In genomic region chr8:113691622-113692343, GRCm38 (mm10) we compare ENCODE assay signal across 16 mouse cellular contexts. TPM values are rescaled to one million over a fixed set of nuclear protein-coding genes. Genes with fewer than 3 reads are reported as not detected.
DNase-seq lines count a peak whose midpoint lies in the region; ATAC-seq and TF ChIP-seq lines count a peak whose summit lies in the region.
"Had no signal": no experiment of that assay in that cellular context is flagged by ENCODE, and none has a peak within 500 bp of the region (broad histone marks: within the 10 kb centered on the region; RNA-seq: fewer than 3 reads in every experiment).

No protein-coding gene starts in this region.

- peak; percentile 28 to 46 for DNase-seq in layer of hippocampus, postnatal 10 days (ENCODE audit: low spot score in 2 of 2)
- no peak for DNase-seq in layer of hippocampus, adult 2 months (ENCODE audit: low spot score in 2 of 2)
- DNase-seq in brain, embryonic 14.5 days (ENCODE audit: low read depth), result peak; percentile 71
- DNase-seq in cerebellum, adult 9-10 months, result peak; percentile 24
- peak; percentile 40 for DNase-seq in limb, embryonic 10.5 days (ENCODE audit: low spot score)
- no peak for DNase-seq in left cerebral cortex, adult 11 months (ENCODE audit: low spot score)
- no peak for DNase-seq in liver, postnatal 0 days
- DNase-seq in kidney, postnatal 14 days, result no peak
- DNase-seq: heart, adult 2 months; heart, postnatal 36 days; kidney, adult 8-10 months; thymus, postnatal 4 days had no signal

- no peak overlapping the region for H3K9ac ChIP-seq in liver, postnatal 0 days (replicated peaks)
- H3K9ac ChIP-seq: embryonic facial prominence, embryonic 15.5 days had no signal

- TF ChIP-seq POLR2A in brain, embryonic 14.5 days (IDR thresholded peaks at IDR 0.05; ENCODE audit: borderline replicate concordance, extremely low read depth, insufficient read depth, insufficient read length, poor library complexity, severe bottlenecking), result no peak

- no peak overlapping the region for H3K4me3 ChIP-seq in layer of hippocampus, adult 2 months
- no peak overlapping the region for H3K4me3 ChIP-seq in limb, embryonic 10.5 days
- H3K4me3 ChIP-seq in liver, postnatal 0 days (ENCODE audit: low read depth, low read length), result no peak overlapping the region
- H3K4me3 ChIP-seq: embryonic facial prominence, embryonic 15.5 days; heart, adult 2 months; megakaryocyte, embryonic 14.5 days had no signal

- no peaks in the 10 kb centered on the region for H3K36me3 ChIP-seq in limb, embryonic 10.5 days
- no peaks in the 10 kb centered on the region for H3K36me3 ChIP-seq in liver, postnatal 0 days (replicated peaks; ENCODE audit: insufficient read depth, low read length)
- H3K36me3 ChIP-seq: embryonic facial prominence, embryonic 15.5 days had no signal

- no peak for ATAC-seq in liver, postnatal 0 days

- peaks cover 25% of the 10 kb centered on the region for H3K4me1 ChIP-seq in limb, embryonic 10.5 days
- no peaks in the 10 kb centered on the region for H3K4me1 ChIP-seq in liver, postnatal 0 days (ENCODE audit: insufficient read depth)
- H3K4me1 ChIP-seq: megakaryocyte, embryonic 14.5 days had no signal

- no peak for TF ChIP-seq EP300 in liver, postnatal 0 days (IDR thresholded peaks at IDR 0.05; ENCODE audit: low read depth)

- no peak overlapping the region for H3K27ac ChIP-seq in layer of hippocampus, adult 2 months
- H3K27ac ChIP-seq in limb, embryonic 10.5 days, result peak overlapping the region; percentile 48
- H3K27ac ChIP-seq in liver, postnatal 0 days (ENCODE audit: low read depth), result no peak overlapping the region
- H3K27ac ChIP-seq: embryonic facial prominence, embryonic 15.5 days; heart, adult 2 months had no signal

- 66% methylated on average over 14 of the region's 14 CpGs for WGBS in limb, embryonic 10.5 days
- 76% methylated on average over 14 of the region's 14 CpGs for WGBS in liver, postnatal 0 days (ENCODE audit: insufficient replicate concordance)

- H3K9me3 ChIP-seq in limb, embryonic 10.5 days (replicated peaks), result no peaks in the 10 kb centered on the region
- no peaks in the 10 kb centered on the region for H3K9me3 ChIP-seq in liver, postnatal 0 days (ENCODE audit: low read length)
- H3K9me3 ChIP-seq: embryonic facial prominence, embryonic 15.5 days had no signal

- no peak for TF ChIP-seq CTCF in layer of hippocampus, adult 2 months (conservative IDR thresholded peaks at IDR 0.05)
- no peak for TF ChIP-seq CTCF in brain, embryonic 14.5 days (IDR thresholded peaks at IDR 0.05; ENCODE audit: borderline replicate concordance, extremely low read depth, insufficient read depth, insufficient read length)
- no peak for TF ChIP-seq CTCF in liver, postnatal 0 days (IDR thresholded peaks at IDR 0.05; ENCODE audit: low read depth)

- H3K4me2 ChIP-seq in liver, postnatal 0 days (ENCODE audit: low read depth, low read length), result no peak overlapping the region
- H3K4me2 ChIP-seq: embryonic facial prominence, embryonic 15.5 days; liver, embryonic 11.5 days had no signal

- no peaks in the 10 kb centered on the region for H3K27me3 ChIP-seq in limb, embryonic 10.5 days (ENCODE audit: low read depth, poor library complexity, severe bottlenecking)
- H3K27me3 ChIP-seq in liver, postnatal 0 days (ENCODE audit: insufficient read depth, low read length), result no peaks in the 10 kb centered on the region
- H3K27me3 ChIP-seq: embryonic facial prominence, embryonic 15.5 days; megakaryocyte, embryonic 14.5 days had no signal

RNA-seq across cellular contexts. Expression of gene Syce1l, which starts 48.8 kb away (rescaled TPM):
- total RNA-seq in layer of hippocampus, postnatal 10 days (2021), result under 1 TPM; 0.62 to 0.85 TPM
- total RNA-seq in layer of hippocampus, adult 2 months (2021), result under 1 TPM; 0.69 TPM
- 0.43 and 0.55 TPM in 2 replicates for polyA plus RNA-seq in brain, embryonic 14.5 days (2012; rRNA removed)
- polyA plus RNA-seq in limb, embryonic 10.5 days (2016; fragmentation: Nextera tagmentation; extraction: Ambion mirVana), result not detected in 2 replicates
- not detected in 2 replicates for polyA plus RNA-seq in liver, postnatal 0 days (2015; fragmentation: Nextera tagmentation; extraction: Ambion mirVana)
- total RNA-seq: adrenal gland, adult 18-20 months; heart, adult 2 months; heart, postnatal 36 days had no signal
- polyA plus RNA-seq: embryonic facial prominence, embryonic 15.5 days; heart, adult 2 months; liver, embryonic 11.5 days had no signal

RNA-seq across cellular contexts. Expression of gene Mon1b, which starts 56.4 kb away (rescaled TPM):
- total RNA-seq in layer of hippocampus, postnatal 10 days (2021), result 10 to 100 TPM; 20.3 to 22.6 TPM
- 10 to 100 TPM; 23.7 to 23.9 TPM for total RNA-seq in layer of hippocampus, adult 2 months (2021)
- polyA plus RNA-seq in brain, embryonic 14.5 days (2012; rRNA removed), result 5.2 and 11.0 TPM in 2 replicates
- polyA plus RNA-seq in limb, embryonic 10.5 days (2016; fragmentation: Nextera tagmentation; extraction: Ambion mirVana), result 7.4 and 7.7 TPM in 2 replicates
- polyA plus RNA-seq in liver, postnatal 0 days (2015; fragmentation: Nextera tagmentation; extraction: Ambion mirVana), result 1.4 and 1.6 TPM in 2 replicates

Comparison
In these comparisons a context has a peak if more than half of its experiments do, and no peak if none do; other contexts are left out.
1. DNase-seq: peak in layer of hippocampus, postnatal 10 days (2 of 2), brain, embryonic 14.5 days (single experiment), cerebellum, adult 9-10 months (single experiment) and limb, embryonic 10.5 days (single experiment); none in layer of hippocampus, adult 2 months (0 of 2), left cerebral cortex, adult 11 months (single experiment), liver, postnatal 0 days (single experiment) and kidney, postnatal 14 days (single experiment).